Mouse (Mus musculus): Measurements from ENCODE around the gene Casz1.

DNA sequence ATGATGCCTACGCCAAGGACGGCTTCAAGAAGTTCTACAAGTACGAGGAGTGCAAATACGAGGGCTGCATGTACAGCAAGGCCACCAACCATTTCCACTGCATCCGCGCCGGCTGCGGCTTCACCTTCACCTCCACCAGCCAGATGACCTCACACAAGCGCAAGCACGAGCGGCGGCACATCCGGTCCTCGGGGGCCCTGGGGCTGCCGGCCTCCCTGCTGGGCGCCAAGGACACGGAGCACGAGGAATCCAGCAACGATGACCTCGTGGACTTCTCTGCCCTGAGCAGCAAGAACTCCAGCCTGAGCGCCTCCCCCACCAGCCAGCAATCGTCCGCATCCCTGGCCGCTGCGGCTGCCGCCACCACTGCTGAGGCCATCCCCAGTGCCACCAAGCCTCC is 134.3 kb downstream of the Casz1 start:
- TF ChIP-seq FLI1 (IDR thresholded peaks at IDR 0.05; ENCODE audit: low read length): no peak
- no peak for TF ChIP-seq GATA1 (IDR thresholded peaks at IDR 0.05; ENCODE audit: borderline replicate concordance, low read length)
